Mouse (Mus musculus) mesoderm, embryonic 11.5 days (tissue): ENCODE results near the gene Pigm.

Source experiments
- DNase-seq: peaks from one replicate; pipeline ENCODE4 v3.0.0-alpha.2; 2012; ENCODE audit warnings: low read depth, low spot score

Pigm gene

DNA sequence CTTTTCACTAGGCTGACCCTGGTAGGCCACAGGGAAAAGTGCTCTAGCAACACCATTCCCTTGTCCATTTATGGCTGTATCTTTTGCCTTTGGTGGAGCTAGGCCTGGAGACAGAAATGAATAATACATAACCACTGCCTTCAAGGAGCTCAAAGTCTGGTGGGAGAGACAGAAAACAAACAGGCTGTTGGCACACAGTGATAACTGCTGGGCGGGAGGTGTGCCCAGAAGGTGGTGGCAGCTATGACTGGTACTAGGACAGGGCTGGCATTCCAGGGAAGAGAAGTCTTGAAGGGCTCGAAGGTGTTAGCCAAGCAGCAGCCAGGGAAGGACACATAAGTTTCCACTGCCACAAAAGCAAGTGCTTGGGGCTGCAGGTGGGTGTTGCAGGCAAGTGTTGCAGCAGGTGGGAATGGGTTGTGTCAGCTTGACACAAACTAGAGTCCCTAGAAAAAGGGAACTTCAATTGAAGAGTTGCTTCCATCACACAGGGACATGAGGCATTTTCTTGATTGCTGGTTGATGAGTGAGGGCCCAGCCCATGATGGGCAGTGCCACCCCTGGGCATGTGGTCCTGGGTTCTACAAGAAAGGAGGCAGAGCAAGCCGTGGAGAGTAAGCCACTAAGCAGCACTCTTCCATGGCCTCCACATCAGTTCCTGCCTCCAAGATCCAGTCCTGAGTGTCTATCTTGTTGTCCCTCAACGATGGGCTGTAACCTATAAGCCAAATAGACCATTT, 37.3 kb downstream of the Pigm start:
- DNase-seq = no peak

- DNase-seq = no peak
Measured at GRCm38 (mm10) chr1:172414231-172414585, 37.9 kb downstream of the Pigm start.

DNA sequence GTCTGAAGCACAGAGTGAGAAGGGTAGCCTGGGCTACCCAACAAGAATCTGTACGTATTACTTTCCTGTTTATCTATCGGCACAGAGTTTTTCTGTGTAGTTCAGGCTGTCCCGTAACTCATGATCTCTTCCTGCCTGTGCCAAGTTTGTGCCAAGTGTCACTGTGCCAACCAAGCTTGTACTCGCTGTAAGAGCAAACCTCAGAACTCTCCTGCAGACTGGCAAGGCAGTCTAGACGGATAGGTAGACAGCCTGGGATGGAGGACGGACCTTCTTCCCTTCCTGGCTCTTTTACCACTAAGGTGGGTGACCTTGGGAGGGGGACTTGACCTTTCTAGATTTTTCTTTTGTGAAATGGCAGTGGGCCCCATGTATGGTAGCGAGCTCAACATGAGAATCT, 38.7 kb downstream of the Pigm start:
- DNase-seq = no peak

DNA sequence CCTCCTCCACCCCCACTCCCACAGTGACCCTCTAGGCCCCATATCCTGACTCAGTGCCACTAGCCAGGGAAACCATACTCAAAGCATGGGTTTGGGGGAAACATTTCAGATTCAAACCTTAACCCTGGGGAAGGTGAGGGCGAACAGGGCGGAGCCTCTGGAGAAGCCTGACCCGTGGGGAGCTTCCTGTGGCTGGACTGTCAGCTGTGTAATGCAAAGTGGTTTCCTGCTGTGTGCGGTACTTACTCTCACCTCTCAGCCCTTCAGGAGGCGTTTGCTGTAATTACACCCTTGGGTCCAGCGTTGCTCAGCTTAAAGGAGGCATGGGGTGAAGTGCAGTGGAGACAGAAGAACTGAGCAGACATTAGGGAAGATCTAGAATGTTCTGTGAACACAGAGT, 41.8 kb downstream of the Pigm start:
- DNase-seq = no peak

- no peak for DNase-seq
Measured at GRCm38 (mm10) chr1:172418642-172419041, 42.3 kb downstream of the Pigm start.

DNA sequence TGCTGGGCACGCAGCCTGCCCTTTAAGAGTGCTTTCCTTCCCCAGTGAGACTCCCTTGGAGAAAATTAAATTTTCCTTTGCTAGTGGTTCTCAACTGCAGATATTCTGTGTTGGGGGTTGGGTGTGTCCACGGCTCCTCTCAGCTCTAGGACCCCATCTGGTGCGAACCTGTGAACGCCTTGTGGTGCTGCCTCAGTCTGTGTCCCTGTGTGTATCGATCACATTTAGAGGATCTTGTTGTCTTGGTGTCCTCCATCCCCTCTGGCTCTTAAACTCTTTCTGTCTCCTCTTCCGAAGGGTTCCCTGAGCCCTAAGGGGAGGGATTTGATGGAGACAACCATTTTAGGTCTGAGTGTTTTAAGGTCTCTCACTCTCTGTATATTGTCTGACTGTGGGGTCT, 43.8 kb downstream of the Pigm start:
- DNase-seq = no peak

DNA sequence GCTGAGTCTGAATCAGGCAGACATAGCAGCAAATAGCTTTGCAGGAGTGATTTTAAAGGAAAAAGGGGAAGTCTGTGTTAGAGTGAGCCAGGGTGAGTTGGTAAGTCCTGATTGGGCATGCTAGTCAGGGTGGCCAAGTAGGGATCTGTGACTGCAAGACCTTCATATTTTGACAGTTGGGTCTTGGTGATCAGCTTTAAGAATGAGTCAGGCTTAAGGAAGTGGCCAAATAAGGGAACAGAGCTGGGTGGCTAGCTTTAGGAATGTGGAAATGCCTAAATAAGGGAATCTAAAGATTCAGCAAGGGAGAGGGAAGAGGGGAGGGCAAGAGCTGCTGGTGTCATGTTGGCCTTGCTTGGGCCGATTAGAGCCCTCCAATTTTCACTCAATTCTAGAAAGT, 47.0 kb downstream of the Pigm start:
- no peak for DNase-seq

GRCm38 (mm10) chr1:172426419-172426818, 50.1 kb downstream of the Pigm start:
- no peak for DNase-seq

- DNase-seq = no peak
Measured at GRCm38 (mm10) chr1:172427841-172428240, 51.5 kb downstream of the Pigm start.

GRCm38 (mm10) chr1:172428614-172429013, 52.3 kb downstream of the Pigm start:
- DNase-seq = no peak

GRCm38 (mm10) chr1:172430731-172431220, 54.4 kb downstream of the Pigm start:
- no peak for DNase-seq

- DNase-seq = no peak
Measured at GRCm38 (mm10) chr1:172431836-172432586, 55.7 kb downstream of the Pigm start.

DNA sequence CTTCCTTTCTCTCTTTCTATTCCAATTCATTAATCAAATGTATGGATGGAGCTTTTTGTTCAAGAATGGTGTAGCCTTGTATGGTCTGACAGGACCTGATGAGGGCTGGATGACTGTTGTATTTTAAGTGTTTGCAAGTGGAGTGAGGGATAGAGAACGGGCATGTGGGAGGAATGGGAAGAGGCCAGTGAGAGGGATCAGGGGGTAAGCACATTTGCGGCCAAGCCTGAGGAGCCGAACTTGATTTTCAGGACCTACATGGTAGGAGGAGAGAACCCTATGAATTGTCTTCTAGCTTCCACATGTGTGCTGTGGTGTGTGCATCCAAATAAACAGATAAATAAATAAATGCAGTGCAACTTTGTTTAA, 56.2 kb downstream of the Pigm start:
- no peak for DNase-seq

DNA sequence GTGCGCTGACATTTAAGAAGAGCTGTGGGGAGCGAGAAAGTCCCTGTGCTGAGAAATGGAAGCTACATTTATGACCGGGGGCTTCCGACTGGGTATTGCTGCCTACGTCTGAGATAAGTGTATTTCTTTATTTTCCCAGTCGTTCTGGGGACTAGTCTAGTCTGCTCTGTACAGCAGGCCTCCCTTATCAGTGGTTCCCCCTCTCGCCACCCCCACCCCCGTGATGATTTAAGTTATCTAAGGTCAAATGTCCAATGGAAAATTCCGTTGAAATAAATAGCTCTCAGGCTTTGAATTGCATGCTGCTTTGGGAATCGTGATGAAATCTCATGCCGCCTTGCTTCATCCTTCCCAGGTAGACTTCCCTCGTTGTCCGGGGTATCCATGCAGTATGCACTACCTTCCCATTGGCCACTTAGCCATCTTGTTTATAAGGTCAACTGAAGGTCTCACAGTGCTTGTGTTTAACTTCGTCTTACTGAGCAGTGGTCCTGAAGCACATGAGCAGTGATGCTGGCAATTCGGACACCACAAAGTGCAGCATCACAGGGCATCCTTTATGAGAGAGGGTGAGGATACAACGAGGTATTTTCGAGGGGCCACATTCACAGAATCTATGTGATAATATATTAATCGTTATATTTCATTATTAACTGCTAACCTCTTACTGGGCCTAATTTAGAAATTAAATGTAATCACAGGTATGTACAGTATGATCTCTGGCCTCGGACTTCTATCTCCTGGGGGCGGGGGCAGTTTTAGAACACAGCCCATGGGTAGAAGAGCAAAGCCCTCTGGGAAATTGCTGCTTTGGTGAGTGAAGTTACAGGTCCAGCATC, 56.9 kb downstream of the Pigm start:
- no peak for DNase-seq
